Mouse (Mus musculus): Measurements from ENCODE around the gene Cd46. TPM values are rescaled to one million over a fixed set of nuclear protein-coding genes. Genes with fewer than 3 reads are reported as not detected.

The Cd46 gene
- total and polyA plus RNA-seq, 2 experiments from 2014 or later = 1.2 to 3.4 TPM

GRCm38 (mm10) chr1:195031786-195032185, 60.3 kb downstream of the Cd46 start:
- H3K9me3 ChIP-seq (ENCODE audit: low read length) = no peaks in the 10 kb centered on the region
- H3K27ac ChIP-seq (ENCODE audit: low read depth, low read length) = no peak overlapping the region
- H3K36me3 ChIP-seq (ENCODE audit: insufficient read depth, low read length) = peaks cover 33% of the 10 kb centered on the region
- no peak overlapping the region for H3K4me3 ChIP-seq (ENCODE audit: low read depth, low read length)
- H3K27me3 ChIP-seq (ENCODE audit: insufficient read depth, low read length) = no peaks in the 10 kb centered on the region
- TF ChIP-seq CTCF (IDR thresholded peaks at IDR 0.05) = no peak
- ATAC-seq (ENCODE audit: low FRiP score) (no peak), DNase-seq (ENCODE audit: low spot score) (no peak)
- no peak overlapping the region for H3K9ac ChIP-seq (replicated peaks; ENCODE audit: low read length, poor library complexity, severe bottlenecking)
- no peaks in the 10 kb centered on the region for H3K4me1 ChIP-seq (ENCODE audit: insufficient read depth, low read length)
- no peak overlapping the region for H3K4me2 ChIP-seq (ENCODE audit: low read depth, low read length, poor library complexity, severe bottlenecking)

GRCm38 (mm10) chr1:195027507-195027906, 64.5 kb downstream of the Cd46 start:
- Histone ChIP-seq H3K4me3 (ENCODE audit: low read depth, low read length) (no peak overlapping the region), H3K9ac (replicated peaks; ENCODE audit: low read length, poor library complexity, severe bottlenecking) (no peak overlapping the region), H3K27ac (ENCODE audit: low read depth, low read length) (no peak overlapping the region), H3K27me3 (ENCODE audit: insufficient read depth, low read length) (no peaks in the 10 kb centered on the region), H3K4me2 (ENCODE audit: low read depth, low read length, poor library complexity, severe bottlenecking) (no peak overlapping the region), H3K36me3 (ENCODE audit: insufficient read depth, low read length) (peaks cover 37% of the 10 kb centered on the region), H3K9me3 (ENCODE audit: low read length) (no peaks in the 10 kb centered on the region), H3K4me1 (ENCODE audit: insufficient read depth, low read length) (no peaks in the 10 kb centered on the region)
- ATAC-seq (ENCODE audit: low FRiP score) (no peak), DNase-seq (ENCODE audit: low spot score) (no peak)
- no peak for TF ChIP-seq CTCF (IDR thresholded peaks at IDR 0.05)
- WGBS = 70% methylated on average over 1 of the region's 1 CpGs

- 92% methylated on average over 1 of the region's 1 CpGs for WGBS
- TF ChIP-seq CTCF (IDR thresholded peaks at IDR 0.05) = no peak
- ATAC-seq (ENCODE audit: low FRiP score) = no peak
Observed at GRCm38 (mm10) chr1:195023848-195024247, 68.2 kb downstream of the Cd46 start.

DNA sequence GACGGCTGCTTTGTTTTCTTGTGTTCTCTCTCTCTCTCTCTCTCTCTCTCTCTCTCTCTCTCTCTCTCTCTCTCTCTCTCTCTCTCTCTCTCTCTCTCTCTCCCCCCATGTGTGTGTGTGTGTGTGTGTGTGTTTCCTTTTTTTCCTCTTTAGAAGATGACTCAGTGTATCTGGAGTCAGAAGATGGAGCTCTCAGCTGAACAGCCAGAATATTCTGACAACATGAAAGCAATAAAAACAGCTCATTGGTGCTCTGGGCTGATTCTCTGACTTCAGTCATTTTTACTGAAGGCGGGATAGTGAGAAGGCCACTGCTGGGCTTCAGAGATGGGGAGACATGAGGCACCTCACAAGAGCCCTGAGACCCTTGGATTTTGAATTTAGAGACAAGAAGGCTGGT, 70.2 kb downstream of the Cd46 start:
- DNase-seq (ENCODE audit: low spot score) (no peak), ATAC-seq (ENCODE audit: low FRiP score) (no peak)
- 78% methylated on average over 2 of the region's 2 CpGs for WGBS
- no peak overlapping the region for H3K9ac ChIP-seq (replicated peaks; ENCODE audit: low read length, poor library complexity, severe bottlenecking)
- no peak overlapping the region for H3K4me3 ChIP-seq (ENCODE audit: low read depth, low read length)
- H3K27ac ChIP-seq (ENCODE audit: low read depth, low read length) = no peak overlapping the region
- H3K9me3 ChIP-seq (ENCODE audit: low read length) = no peaks in the 10 kb centered on the region
- H3K4me1 ChIP-seq (ENCODE audit: insufficient read depth, low read length) = no peaks in the 10 kb centered on the region
- no peak for TF ChIP-seq CTCF (IDR thresholded peaks at IDR 0.05)
- H3K36me3 ChIP-seq (ENCODE audit: insufficient read depth, low read length) = peaks cover 23% of the 10 kb centered on the region
- no peaks in the 10 kb centered on the region for H3K27me3 ChIP-seq (ENCODE audit: insufficient read depth, low read length)
- H3K4me2 ChIP-seq (ENCODE audit: low read depth, low read length, poor library complexity, severe bottlenecking) = no peak overlapping the region

More at GRCm38 (mm10) chr1:195023848-195024247, 68.2 kb downstream of the Cd46 start:
- H3K4me1 ChIP-seq (ENCODE audit: insufficient read depth, low read length) = no peaks in the 10 kb centered on the region
- no peak overlapping the region for H3K4me2 ChIP-seq (ENCODE audit: low read depth, low read length, poor library complexity, severe bottlenecking)
- H3K9ac ChIP-seq (replicated peaks; ENCODE audit: low read length, poor library complexity, severe bottlenecking) = no peak overlapping the region
- H3K27ac ChIP-seq (ENCODE audit: low read depth, low read length) = no peak overlapping the region
- H3K36me3 ChIP-seq (ENCODE audit: insufficient read depth, low read length) = peaks cover 29% of the 10 kb centered on the region
- DNase-seq (ENCODE audit: low spot score) = no peak
- no peaks in the 10 kb centered on the region for H3K9me3 ChIP-seq (ENCODE audit: low read length)
- H3K4me3 ChIP-seq (ENCODE audit: low read depth, low read length) = no peak overlapping the region
- H3K27me3 ChIP-seq (ENCODE audit: insufficient read depth, low read length) = no peaks in the 10 kb centered on the region

DNA sequence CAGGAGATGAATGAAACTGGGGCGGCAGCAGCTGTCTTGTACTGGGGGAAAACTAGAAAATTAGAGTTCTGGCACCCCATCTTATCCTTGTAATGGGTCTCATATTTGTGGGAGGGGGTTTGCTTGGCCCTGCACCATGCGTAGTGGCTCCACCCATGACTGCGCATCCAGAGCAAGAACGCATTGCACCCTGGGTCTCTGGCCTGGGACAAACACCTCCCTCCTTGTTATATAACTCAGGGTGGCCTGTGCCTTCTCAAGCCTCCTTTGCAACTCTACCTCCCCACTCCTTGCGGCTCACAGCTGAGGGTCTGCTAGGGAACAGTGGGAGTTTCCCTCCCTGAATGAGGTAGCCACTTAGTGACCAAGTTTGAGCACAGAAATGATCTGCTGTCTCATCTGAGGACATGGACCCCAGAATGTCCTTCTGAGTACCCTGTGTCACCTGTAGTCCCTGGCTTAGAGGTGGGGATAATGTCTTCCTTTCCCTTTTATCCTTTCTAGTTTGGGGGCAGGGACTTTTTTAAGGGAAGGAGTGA, 72.9 kb downstream of the Cd46 start:
- H3K9ac ChIP-seq (replicated peaks; ENCODE audit: low read length, poor library complexity, severe bottlenecking) = no peak overlapping the region
- H3K9me3 ChIP-seq (ENCODE audit: low read length) = no peaks in the 10 kb centered on the region
- ATAC-seq (ENCODE audit: low FRiP score) (no peak), DNase-seq (ENCODE audit: low spot score) (no peak)
- TF ChIP-seq CTCF (IDR thresholded peaks at IDR 0.05) = no peak
- H3K4me1 ChIP-seq (ENCODE audit: insufficient read depth, low read length) = no peaks in the 10 kb centered on the region
- no peak overlapping the region for H3K4me2 ChIP-seq (ENCODE audit: low read depth, low read length, poor library complexity, severe bottlenecking)
- H3K27me3 ChIP-seq (ENCODE audit: insufficient read depth, low read length) = no peaks in the 10 kb centered on the region
- H3K4me3 ChIP-seq (ENCODE audit: low read depth, low read length) = no peak overlapping the region
- peaks cover 6% of the 10 kb centered on the region for H3K36me3 ChIP-seq (ENCODE audit: insufficient read depth, low read length)
- no peak overlapping the region for H3K27ac ChIP-seq (ENCODE audit: low read depth, low read length)
- WGBS = 98% methylated on average over 5 of the region's 5 CpGs

GRCm38 (mm10) chr1:195018089-195018999, 73.7 kb downstream of the Cd46 start:
- Histone ChIP-seq H3K4me1 (ENCODE audit: insufficient read depth, low read length) (no peaks in the 10 kb centered on the region), H3K9ac (replicated peaks; ENCODE audit: low read length, poor library complexity, severe bottlenecking) (no peak overlapping the region), H3K27me3 (ENCODE audit: insufficient read depth, low read length) (no peaks in the 10 kb centered on the region), H3K36me3 (ENCODE audit: insufficient read depth, low read length) (0 out of 2 replicates have a peak, but pooled peaks cover 2% of the 10 kb centered on the region), H3K4me2 (ENCODE audit: low read depth, low read length, poor library complexity, severe bottlenecking) (peak overlapping the region; percentile 64), H3K9me3 (ENCODE audit: low read length) (no peaks in the 10 kb centered on the region), H3K4me3 (ENCODE audit: low read depth, low read length) (no peak overlapping the region), H3K27ac (ENCODE audit: low read depth, low read length) (no peak overlapping the region)
- DNase-seq (ENCODE audit: low spot score) (peak; percentile 78), ATAC-seq (ENCODE audit: low FRiP score) (peak; percentile 65)
- WGBS = 85% methylated on average over 9 of the region's 9 CpGs
- no peak for TF ChIP-seq CTCF (IDR thresholded peaks at IDR 0.05)

All from midbrain, postnatal 0 days (tissue).